Mouse (Mus musculus) C2C12 (cell line): ENCODE results near the gene Jkamp. TPM values are rescaled to one million over a fixed set of nuclear protein-coding genes. Genes with fewer than 3 reads are reported as not detected.

Experiments used
- H3K27me3 ChIP-seq: one replicate; pipeline ENCODE4 v1.6.1; 2011; ENCODE audit not compliant: control insufficient read depth, insufficient read depth, insufficient read length
- H3K36me3 ChIP-seq: one replicate; pipeline ENCODE4 v1.6.1; 2011; ENCODE audit not compliant: control insufficient read depth, insufficient read depth
- H3K4me3 ChIP-seq: one replicate; pipeline ENCODE4 v1.5.1; 2011; ENCODE audit warnings: mild to moderate bottlenecking, control low read depth; ENCODE audit not compliant: poor library complexity, insufficient read depth, severe bottlenecking
- H3K79me2 ChIP-seq: one replicate; pipeline ENCODE4 v1.6.1; 2011; ENCODE audit not compliant: control insufficient read depth, insufficient read depth
- H3K79me3 ChIP-seq: one replicate; pipeline ENCODE4 v1.6.1; 2011; ENCODE audit warnings: low read depth, control low read depth
- H3ac ChIP-seq: one replicate; pipeline ENCODE3; 2011; ENCODE audit warnings: low read depth; ENCODE audit not compliant: control insufficient read depth, insufficient read length
- CEBPB ChIP-seq: IDR thresholded peaks from one replicate; pipeline ENCODE4 v1.6.1; 2011; ENCODE audit warnings: low read depth, mild to moderate bottlenecking, control low read depth, moderate library complexity
- CTCF ChIP-seq: IDR thresholded peaks from one replicate; pipeline ENCODE4 v1.5.1; 2011; ENCODE audit not compliant: control insufficient read depth, insufficient read depth, insufficient read length
- FOSL1 ChIP-seq: IDR thresholded peaks from one replicate; pipeline ENCODE4 v1.8.0; 2011; ENCODE audit warnings: mild to moderate bottlenecking, low read length; ENCODE audit not compliant: poor library complexity, insufficient read depth, severe bottlenecking
- MAX ChIP-seq: IDR thresholded peaks from one replicate; pipeline ENCODE4 v1.6.1; 2011; ENCODE audit warnings: mild to moderate bottlenecking, control low read depth
- MYOD1 ChIP-seq: IDR thresholded peaks from one replicate; pipeline ENCODE4 v1.6.1; 2011; ENCODE audit warnings: low read depth; ENCODE audit not compliant: control insufficient read depth, insufficient read length
- MYOG ChIP-seq: IDR thresholded peaks from one replicate; pipeline ENCODE4 v1.6.1; 2011; ENCODE audit not compliant: control insufficient read depth, insufficient read length; ENCODE audit errors: extremely low read depth
- USF1 ChIP-seq: IDR thresholded peaks from one replicate; pipeline ENCODE4 v1.6.1; 2011; ENCODE audit warnings: low read depth, mild to moderate bottlenecking, control low read depth, moderate library complexity
- microRNA-seq: library from miRNA; unstranded; fragments of <30 nt; microRNA quantifications from one replicate; pipeline ENCODE4, GENCODE M21; 2019; ENCODE audit warnings: borderline microRNAs expressed
- polyA plus RNA-seq: library from polyadenylated mRNA; unstranded; fragments of >200 nt; fragmentation: generic; extraction: Trizol; gene quantifications from one replicate; pipeline ENCODE4 v1.2.1, GENCODE M21; 2012; ENCODE audit warnings: missing spikeins

Gene Jkamp
- polyA plus RNA-seq, 1 experiment: 19.4 TPM

DNA sequence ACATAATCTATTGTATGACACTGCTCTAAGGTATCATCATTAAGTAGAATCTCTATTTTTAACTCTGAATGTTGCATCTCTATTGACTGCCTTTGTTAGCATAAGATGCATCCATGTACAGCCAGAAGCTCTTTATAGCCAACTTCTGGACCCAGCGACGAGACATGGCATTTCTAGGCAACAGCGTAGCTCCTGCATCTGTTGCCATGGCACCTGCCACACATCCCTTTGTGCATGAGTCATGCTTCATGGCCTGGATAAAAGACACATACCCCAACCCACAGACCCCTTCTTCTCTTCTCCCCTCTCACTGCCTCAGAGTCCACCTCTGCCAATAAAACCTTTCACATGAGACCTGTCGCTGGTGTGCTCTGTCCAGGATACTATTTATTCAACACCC is 65.4 kb downstream of the Jkamp start:
- TF ChIP-seq CTCF: no peak
- no peak for TF ChIP-seq MAX
- TF ChIP-seq CEBPB: no peak
- no peak for TF ChIP-seq USF1
- TF ChIP-seq FOSL1: no peak
- TF ChIP-seq MYOG: no peak
- no peak for TF ChIP-seq MYOD1
- Histone ChIP-seq H3K4me3 (no peak overlapping the region), H3K79me3 (no peaks in the 10 kb centered on the region), H3ac (no peak overlapping the region), H3K27me3 (no peaks in the 10 kb centered on the region), H3K36me3 (no peaks in the 10 kb centered on the region), H3K79me2 (no peaks in the 10 kb centered on the region)

Small RNA genes lying within 50 kb of the gene (microRNA-seq; reads per million reads assigned to microRNA genes)
- gene Gm24466: not detected

Other genes with a start within 250 kb of the Jkamp start
- gene Gpr135, start 14.5 kb upstream of the Jkamp start, polyA plus RNA-seq: 0.11 TPM
- gene L3hypdh, start 150 bp upstream of the Jkamp start, polyA plus RNA-seq: 3.1 TPM
- gene Ccdc175, start 99.4 kb downstream of the Jkamp start, polyA plus RNA-seq: not detected